Mouse (Mus musculus) heart, embryonic 16.5 days (tissue): ENCODE results near the gene Ell2. TPM values are rescaled to one million over a fixed set of nuclear protein-coding genes. Genes with fewer than 3 reads are reported as not detected.

Experiments
- ATAC-seq: fragments of 200-750 bp; cut with Nextera tagmentation; replicated peaks from 2 replicates; pipeline ENCODE4 v1.8.0; 2017; ENCODE audit warnings: moderate number of reproducible peaks; ENCODE audit not compliant: insufficient read depth, low FRiP score; ENCODE audit errors: extremely low read depth
- H3K27ac ChIP-seq: fragments of 300-500 bp; sonication (generic); 2 replicates; pipeline ENCODE4 v1.5.1; 2014; ENCODE audit warnings: mild to moderate bottlenecking, low read length, control low read depth, moderate library complexity
- H3K27me3 ChIP-seq: fragments of 300-500 bp; sonication (generic); 2 replicates; pipeline ENCODE4 v1.6.1; 2014; ENCODE audit warnings: low read length, mixed read lengths; ENCODE audit not compliant: control insufficient read depth, insufficient read depth
- H3K36me3 ChIP-seq: fragments of 300-500 bp; sonication (generic); 2 replicates; pipeline ENCODE4 v1.6.1; 2014; ENCODE audit not compliant: control insufficient read depth, insufficient read depth
- H3K4me1 ChIP-seq: fragments of 300-500 bp; sonication (generic); 2 replicates; pipeline ENCODE4 v1.6.1; 2014; ENCODE audit warnings: low read length, mixed read lengths; ENCODE audit not compliant: control insufficient read depth, insufficient read depth
- H3K4me2 ChIP-seq: fragments of 300-500 bp; sonication (generic); 2 replicates; pipeline ENCODE4 v1.6.1; 2014; ENCODE audit warnings: low read depth, mild to moderate bottlenecking, control low read depth, low read length
- H3K4me3 ChIP-seq: fragments of 300-500 bp; sonication (generic); 2 replicates; pipeline ENCODE4 v1.5.1; 2014; ENCODE audit warnings: mild to moderate bottlenecking, control low read depth, low read length
- H3K9ac ChIP-seq: fragments of 300-500 bp; sonication (generic); 2 replicates; pipeline ENCODE4 v1.6.1; 2014; ENCODE audit warnings: low read length, control low read depth
- H3K9me3 ChIP-seq: fragments of 300-500 bp; sonication (generic); replicated peaks from 2 replicates; pipeline ENCODE4 v1.6.1; 2016; ENCODE audit warnings: low read length; ENCODE audit not compliant: control insufficient read depth
- WGBS: fragments of 180-500 bp; shearing (Covaris S2); extraction: QIAGEN DNeasy Blood & Tissue Kit; methylation state at CpG from one replicate; pipeline ENCODE4 v1.1.7; 2014; 5-methylcytosine and 5-hydroxymethylcytosine counted together
- polyA plus RNA-seq: library from polyadenylated mRNA; unstranded; fragments of >200 nt; fragmentation: Nextera tagmentation; extraction: Ambion mirVana; gene quantifications from 2 replicates; pipeline ENCODE4 v1.2.1, GENCODE M21; 2015

The Ell2 gene
- polyA plus RNA-seq, 1 experiment from 2014 or later = 3.8 TPM

DNA sequence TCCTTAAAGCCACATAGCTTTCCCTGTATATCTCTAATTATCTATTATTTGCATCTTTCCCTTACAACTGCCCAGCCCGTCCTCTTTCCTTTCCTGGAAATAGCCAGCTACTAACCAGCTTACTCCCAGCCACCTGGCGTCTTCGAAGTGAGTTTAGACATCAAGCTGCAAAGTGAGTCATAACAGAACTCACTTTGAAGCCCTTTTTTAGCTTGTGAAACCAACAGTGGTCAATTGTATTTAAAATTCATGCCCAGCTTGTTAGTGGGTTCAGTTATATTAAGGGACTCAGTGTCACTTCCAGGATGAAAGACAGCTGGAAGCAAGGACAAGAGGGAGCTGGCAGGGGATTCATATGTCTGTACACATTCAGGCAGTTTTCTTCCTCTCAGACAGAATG, 33.5 kb downstream of the Ell2 start:
- ATAC-seq = no peak
- 48% methylated on average over 3 of the region's 3 CpGs for WGBS
- H3K9me3 ChIP-seq = no peaks in the 10 kb centered on the region
- no peak overlapping the region for H3K4me3 ChIP-seq
- no peak overlapping the region for H3K4me2 ChIP-seq
- H3K36me3 ChIP-seq = no peaks in the 10 kb centered on the region
- H3K4me1 ChIP-seq = peaks cover 9% of the 10 kb centered on the region
- H3K27ac ChIP-seq = no peak overlapping the region
- H3K9ac ChIP-seq = no peak overlapping the region
- no peaks in the 10 kb centered on the region for H3K27me3 ChIP-seq

DNA sequence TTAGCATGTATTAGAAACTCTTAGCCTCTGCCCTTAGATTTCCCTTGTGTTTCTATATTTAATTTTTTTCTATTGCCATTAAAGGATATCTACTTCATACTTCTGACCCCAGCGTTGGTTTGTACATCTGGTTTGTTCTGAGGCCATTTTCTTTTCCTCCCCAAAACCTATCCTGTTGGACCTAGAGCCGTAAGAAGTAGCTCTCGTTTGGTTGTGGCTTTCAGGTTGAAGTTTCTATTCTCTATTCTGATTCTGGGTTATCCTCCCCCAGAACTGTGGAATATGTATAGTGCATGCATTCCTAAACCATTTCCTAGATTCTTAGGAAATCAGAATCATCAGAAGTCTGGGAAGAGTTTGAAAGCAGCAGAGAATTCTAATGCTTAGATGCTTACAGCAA, 34.6 kb downstream of the Ell2 start:
- peaks cover 9% of the 10 kb centered on the region for H3K4me1 ChIP-seq
- H3K9ac ChIP-seq = no peak overlapping the region
- no peak overlapping the region for H3K4me2 ChIP-seq
- 75% methylated on average over 3 of the region's 3 CpGs for WGBS
- H3K27me3 ChIP-seq = no peaks in the 10 kb centered on the region
- no peak for ATAC-seq
- no peak overlapping the region for H3K4me3 ChIP-seq
- H3K27ac ChIP-seq = no peak overlapping the region
- no peaks in the 10 kb centered on the region for H3K36me3 ChIP-seq
- H3K9me3 ChIP-seq = no peaks in the 10 kb centered on the region

DNA sequence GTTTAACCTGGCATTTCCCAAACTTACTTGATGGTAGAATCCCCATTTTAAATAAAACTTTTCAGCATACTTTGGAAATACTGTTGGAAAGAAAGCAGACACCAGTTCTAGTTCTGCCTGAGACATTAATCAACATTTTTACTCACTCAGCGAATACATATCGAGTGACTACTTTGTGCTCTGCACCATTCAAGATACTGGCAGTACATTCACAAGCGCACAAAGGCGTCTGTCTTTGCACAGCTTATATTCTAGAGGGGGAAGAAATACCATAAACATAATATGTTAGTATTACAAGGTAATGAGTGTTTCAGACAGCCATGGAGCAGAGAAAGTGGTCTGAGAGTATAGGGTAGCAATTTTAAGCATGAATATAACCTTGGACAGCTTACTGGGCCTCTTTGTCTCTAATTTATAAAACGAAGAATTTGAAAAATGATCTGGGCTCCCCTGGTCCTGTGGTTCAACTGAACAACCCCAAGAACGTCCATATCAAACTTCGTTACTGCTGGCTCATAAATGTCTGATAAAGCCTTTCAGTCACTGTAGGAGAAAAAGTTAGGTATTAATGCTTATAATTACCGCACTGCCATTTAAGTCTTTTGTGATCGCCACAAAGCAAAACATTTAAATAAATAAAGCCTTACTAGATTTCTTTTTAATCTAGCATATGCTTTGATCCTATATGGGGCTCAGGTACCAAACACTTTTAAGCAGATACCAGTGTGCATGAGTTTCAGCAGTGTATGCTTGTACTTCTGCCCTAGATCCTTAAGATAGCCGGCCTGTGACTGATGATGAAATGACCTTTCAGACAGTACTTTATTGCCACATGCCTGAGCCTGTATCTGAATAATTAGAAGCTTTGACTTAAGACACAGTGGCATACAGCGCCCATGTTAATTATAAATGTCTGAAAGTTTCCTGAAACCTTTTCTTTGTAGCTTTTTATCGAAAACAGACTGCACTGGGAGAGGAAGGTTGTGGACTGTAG, 35.5 kb downstream of the Ell2 start:
- ATAC-seq = no peak
- Histone ChIP-seq H3K27ac (no peak overlapping the region), H3K9ac (no peak overlapping the region), H3K4me1 (peaks cover 9% of the 10 kb centered on the region), H3K4me3 (no peak overlapping the region), H3K9me3 (no peaks in the 10 kb centered on the region), H3K36me3 (no peaks in the 10 kb centered on the region), H3K27me3 (no peaks in the 10 kb centered on the region), H3K4me2 (no peak overlapping the region)
- 84% methylated on average over 12 of the region's 12 CpGs for WGBS

DNA sequence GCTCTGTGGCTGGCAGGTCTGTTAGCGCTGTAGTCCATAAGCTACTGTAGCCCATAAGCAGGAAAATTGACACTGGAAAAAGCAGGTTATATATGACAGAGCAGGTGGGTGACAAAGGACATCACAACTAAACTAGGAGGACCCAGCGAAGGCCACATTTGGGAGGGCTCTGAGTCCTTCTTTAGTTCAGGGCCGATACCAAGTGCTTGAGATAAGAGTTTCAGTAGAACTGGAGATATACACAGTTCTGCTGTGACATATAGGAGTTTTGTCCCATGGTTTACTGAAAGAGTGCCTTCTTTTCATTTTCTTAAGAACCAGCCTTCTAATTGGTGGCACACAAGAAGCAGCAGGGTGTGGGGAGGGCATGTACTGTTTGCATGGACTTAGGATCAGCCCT, 36.4 kb downstream of the Ell2 start:
- no peak overlapping the region for H3K4me2 ChIP-seq
- no peak for ATAC-seq
- 72% methylated on average over 3 of the region's 3 CpGs for WGBS
- no peaks in the 10 kb centered on the region for H3K9me3 ChIP-seq
- H3K27ac ChIP-seq = no peak overlapping the region
- H3K27me3 ChIP-seq = no peaks in the 10 kb centered on the region
- H3K36me3 ChIP-seq = no peaks in the 10 kb centered on the region
- no peak overlapping the region for H3K9ac ChIP-seq
- no peak overlapping the region for H3K4me3 ChIP-seq
- peaks cover 8% of the 10 kb centered on the region for H3K4me1 ChIP-seq

DNA sequence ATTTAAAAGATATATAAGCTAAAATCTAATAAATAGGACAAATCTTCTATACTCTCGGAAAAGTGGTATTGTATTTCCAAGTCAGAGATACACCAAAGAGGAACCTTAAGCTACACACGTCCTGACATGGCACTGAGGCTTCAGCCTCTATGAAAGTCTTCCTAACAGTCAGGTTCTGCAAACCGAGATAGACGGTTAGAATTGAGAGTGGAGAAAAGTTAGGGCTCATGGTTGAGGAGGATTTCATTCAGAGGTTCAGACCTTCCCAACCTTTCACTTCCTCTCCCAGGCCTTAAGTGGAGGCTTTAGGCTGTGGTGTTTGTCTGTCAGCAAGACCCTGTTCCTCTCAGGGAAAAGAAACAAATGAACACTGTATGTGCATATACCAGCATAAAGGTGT, 37.5 kb downstream of the Ell2 start:
- WGBS = 87% methylated on average over 4 of the region's 4 CpGs
- no peak overlapping the region for H3K9ac ChIP-seq
- no peaks in the 10 kb centered on the region for H3K27me3 ChIP-seq
- no peak overlapping the region for H3K4me3 ChIP-seq
- H3K9me3 ChIP-seq = no peaks in the 10 kb centered on the region
- no peak overlapping the region for H3K27ac ChIP-seq
- no peak for ATAC-seq
- no peak overlapping the region for H3K4me2 ChIP-seq
- no peaks in the 10 kb centered on the region for H3K36me3 ChIP-seq
- H3K4me1 ChIP-seq = no peaks in the 10 kb centered on the region

DNA sequence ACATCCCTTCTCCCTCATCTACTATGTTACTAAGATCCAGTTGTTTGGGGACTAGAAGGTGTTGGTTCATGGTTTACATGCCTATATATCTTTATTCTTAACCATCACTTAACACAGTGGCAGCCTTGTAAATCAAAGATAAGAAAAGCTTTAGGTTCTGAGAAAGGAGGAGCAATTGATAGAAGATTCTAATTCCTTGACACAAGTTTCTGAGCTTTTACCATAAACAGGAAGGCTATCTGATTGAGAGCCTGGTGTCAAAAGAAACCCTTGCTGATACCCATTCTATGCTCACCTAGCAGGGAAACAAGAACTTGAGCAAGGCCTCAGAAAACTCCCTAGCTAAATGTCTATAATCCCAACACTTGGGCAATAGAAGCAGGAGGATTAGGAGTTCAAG, 38.8 kb downstream of the Ell2 start:
- Histone ChIP-seq H3K4me3 (no peak overlapping the region), H3K4me2 (no peak overlapping the region), H3K4me1 (no peaks in the 10 kb centered on the region), H3K9me3 (no peaks in the 10 kb centered on the region), H3K36me3 (no peaks in the 10 kb centered on the region), H3K9ac (no peak overlapping the region), H3K27me3 (no peaks in the 10 kb centered on the region), H3K27ac (no peak overlapping the region)
- ATAC-seq = no peak

DNA sequence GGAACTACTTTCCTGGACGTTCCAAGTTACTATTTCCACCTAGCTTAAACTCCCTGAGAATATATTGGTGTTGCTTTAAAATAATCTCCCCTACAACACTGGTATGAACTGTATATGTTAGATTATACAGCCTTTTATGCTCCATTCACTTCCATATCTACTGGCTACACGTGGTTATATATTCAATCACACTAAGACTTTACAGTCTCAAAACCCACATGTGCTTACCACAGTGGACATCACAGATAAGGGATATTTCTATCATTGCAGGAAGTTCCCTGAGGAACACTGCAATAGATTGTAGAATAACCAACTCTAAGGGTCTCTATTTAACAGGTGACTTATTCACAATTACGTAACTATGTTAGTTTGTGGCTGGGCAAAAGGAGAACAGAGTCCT, 40.7 kb downstream of the Ell2 start:
- Histone ChIP-seq H3K27me3 (no peaks in the 10 kb centered on the region), H3K4me2 (no peak overlapping the region), H3K4me1 (no peaks in the 10 kb centered on the region; the same call in 1 of the 2 replicates), H3K9me3 (no peaks in the 10 kb centered on the region), H3K9ac (no peak overlapping the region), H3K4me3 (no peak overlapping the region), H3K27ac (no peak overlapping the region), H3K36me3 (no peaks in the 10 kb centered on the region)
- WGBS = 82% methylated on average over 3 of the region's 3 CpGs
- ATAC-seq = no peak

DNA sequence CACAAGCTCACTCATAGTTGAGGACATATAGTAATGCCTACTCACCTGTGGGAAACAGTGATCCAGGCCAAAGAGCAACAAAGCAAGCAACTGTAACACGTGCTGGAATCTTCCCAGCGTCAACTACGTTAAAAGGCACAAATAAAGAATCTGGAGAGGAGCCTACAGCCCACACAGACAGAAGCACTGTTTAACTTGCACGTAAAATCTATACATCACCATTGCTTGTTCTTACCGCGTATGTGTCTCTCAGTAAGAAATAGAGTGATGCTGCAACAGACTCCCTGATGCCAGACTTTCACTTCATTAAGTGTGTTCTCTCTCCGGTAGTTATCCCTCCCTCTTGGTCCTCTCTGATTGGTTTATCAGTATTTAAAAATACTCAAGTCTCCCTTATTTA, 42.1 kb downstream of the Ell2 start:
- Histone ChIP-seq H3K4me1 (peaks cover 8% of the 10 kb centered on the region; the same call in 1 of the 2 replicates), H3K27me3 (no peaks in the 10 kb centered on the region), H3K36me3 (no peaks in the 10 kb centered on the region), H3K4me3 (no peak overlapping the region), H3K9me3 (no peaks in the 10 kb centered on the region), H3K4me2 (no peak overlapping the region), H3K9ac (no peak overlapping the region), H3K27ac (no peak overlapping the region)
- 85% methylated on average over 7 of the region's 7 CpGs for WGBS
- ATAC-seq = no peak

DNA sequence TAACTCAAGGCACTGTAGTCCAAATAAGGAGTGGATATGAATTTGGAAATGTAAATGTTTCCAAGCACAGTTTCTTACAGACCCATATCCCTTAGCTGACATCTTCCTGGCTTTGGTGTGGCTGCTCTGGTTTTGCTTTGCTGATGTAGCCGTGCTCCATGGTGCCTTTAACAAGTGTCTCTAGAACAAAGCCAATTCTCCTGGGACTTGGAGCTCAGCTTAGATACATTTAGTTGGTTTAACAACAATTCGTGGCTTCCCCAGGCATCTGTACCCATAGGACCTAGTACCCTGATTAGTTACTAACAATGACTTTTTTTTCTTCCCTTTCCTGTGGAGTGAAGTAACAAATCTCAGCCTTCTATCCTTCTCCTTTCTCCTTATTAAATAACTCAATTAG, 44.2 kb downstream of the Ell2 start:
- Histone ChIP-seq H3K36me3 (no peaks in the 10 kb centered on the region), H3K9me3 (no peaks in the 10 kb centered on the region), H3K9ac (no peak overlapping the region), H3K4me3 (no peak overlapping the region), H3K4me1 (peaks cover 8% of the 10 kb centered on the region; the same call in 1 of the 2 replicates), H3K4me2 (no peak overlapping the region), H3K27ac (no peak overlapping the region), H3K27me3 (no peaks in the 10 kb centered on the region)
- WGBS = 72% methylated on average over 2 of the region's 2 CpGs
- ATAC-seq = no peak
